Mouse (Mus musculus) adrenal gland, adult (tissue): Measurements from ENCODE around the gene Cst9.

Experiments used
- DNase-seq, 2 experiments: peaks; one replicate each; pipeline ENCODE4 v3.0.0; 2022 to 2023; ENCODE audit warnings: low spot score in 1 of 2; ENCODE audit not compliant: inconsistent age in 2 of 2

Cst9 gene

GRCm38 (mm10) chr2:148875335-148875811 is 40.4 kb downstream of the Cst9 start, which contains the start of gene Cst3:
TSS of gene Cst3 (minus strand) at chr2:148875692.
- peak; percentile 96 to 98 for DNase-seq

DNA sequence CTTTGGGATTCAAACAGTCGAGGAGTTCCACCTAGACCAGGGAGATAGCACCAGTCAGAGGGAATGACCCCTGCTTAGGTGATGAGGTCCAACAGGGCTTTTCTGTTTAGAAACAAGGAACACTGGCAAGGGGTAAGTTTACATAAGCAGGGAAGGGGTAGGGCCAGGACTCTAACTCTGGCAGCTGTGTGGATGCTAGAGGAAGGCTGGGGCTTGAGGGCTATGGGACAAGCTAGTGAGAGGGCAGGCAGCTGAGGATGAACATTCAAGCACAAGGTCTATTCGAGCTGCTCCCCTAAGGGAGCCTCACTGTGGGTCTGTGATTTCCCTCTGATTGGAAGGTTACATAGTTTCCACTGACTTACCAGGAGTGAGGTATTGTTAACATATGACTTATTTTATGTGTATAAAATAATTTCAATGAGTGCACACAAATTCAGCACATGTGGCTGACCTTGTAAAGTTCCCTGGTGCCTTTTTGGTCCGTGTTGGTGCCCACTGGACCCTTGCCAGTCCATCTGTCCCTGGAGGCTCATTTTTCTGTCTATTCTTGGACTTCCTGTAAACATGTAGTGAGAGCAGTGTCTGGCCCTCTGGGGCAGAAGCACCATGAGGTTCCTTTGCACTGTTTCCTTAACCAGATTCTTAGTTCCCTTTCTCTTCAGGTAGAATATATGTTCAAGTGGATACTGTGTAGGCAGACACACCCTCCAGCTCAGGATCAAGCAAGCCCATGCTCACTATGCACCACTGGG is 42.2 kb downstream of the Cst9 start:
- peak; percentile 49 to 84 for DNase-seq

DNA sequence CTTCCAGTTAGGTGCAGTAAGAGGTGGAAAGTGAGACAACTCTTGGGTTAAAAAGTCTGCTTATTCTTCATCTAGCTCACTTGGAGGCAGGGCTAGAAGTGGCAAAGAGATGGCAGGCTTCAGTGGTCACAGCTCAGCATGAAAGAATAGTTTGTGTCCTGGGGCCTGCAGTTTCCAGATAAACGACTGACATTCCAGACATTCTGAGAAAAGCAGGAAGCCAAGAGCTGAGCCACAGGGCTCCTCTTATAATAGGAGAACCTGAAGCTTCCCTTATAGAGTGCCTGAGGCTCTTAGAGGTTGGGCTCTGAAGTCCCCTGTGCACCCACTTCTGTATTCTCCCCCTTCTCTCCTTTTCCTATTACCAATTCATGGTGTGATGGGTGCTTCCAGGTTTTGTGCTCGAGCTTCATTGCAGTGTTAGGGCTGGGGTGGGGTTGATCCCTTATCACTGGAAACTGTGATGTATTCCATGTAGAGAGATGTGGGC is 43.7 kb downstream of the Cst9 start:
- DNase-seq: no peak

DNA sequence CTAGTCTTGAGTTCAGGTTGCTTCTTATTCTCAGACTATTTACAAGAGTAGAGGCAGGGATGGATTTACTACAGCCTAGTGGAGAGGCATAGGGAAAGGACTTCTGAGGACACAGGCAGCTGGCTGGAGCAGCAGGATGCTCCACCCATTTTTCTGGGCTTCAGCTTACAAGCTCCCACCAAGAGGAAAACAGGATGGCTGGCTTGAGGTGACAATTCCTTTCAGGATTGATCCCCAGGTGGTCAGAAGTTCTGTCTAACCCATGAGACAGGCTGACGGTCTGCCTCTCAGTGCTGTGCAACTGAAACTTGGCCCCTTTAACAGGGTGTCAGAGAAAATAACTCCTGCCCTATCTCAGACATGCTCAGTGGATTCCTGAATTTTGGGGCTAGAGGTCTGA is 44.3 kb downstream of the Cst9 start:
- peak in 1 of 2 experiments; percentile 36 for DNase-seq

GRCm38 (mm10) chr2:148884738-148885137 is 49.8 kb downstream of the Cst9 start:
- DNase-seq: no peak
